Mouse (Mus musculus) neural tube, embryonic 12.5 days (tissue): Measurements from ENCODE around the gene Ccdc36. TPM values are rescaled to one million over a fixed set of nuclear protein-coding genes. Genes with fewer than 3 reads are reported as not detected.

Experiments used
- ATAC-seq: fragments of 200-750 bp; cut with Nextera tagmentation; 2 replicates; pipeline ENCODE4 v1.8.0; 2017; ENCODE audit warnings: low read depth, mild to moderate bottlenecking, moderate TSS enrichment, moderate library complexity; ENCODE audit not compliant: low FRiP score
- H3K27ac ChIP-seq: fragments of 300-500 bp; sonication (generic); 2 replicates; pipeline ENCODE4 v1.5.1; 2016
- H3K27me3 ChIP-seq: fragments of 300-500 bp; sonication (generic); replicated peaks from 2 replicates; pipeline ENCODE4 v1.6.1; 2016; ENCODE audit warnings: mild to moderate bottlenecking
- H3K36me3 ChIP-seq: fragments of 300-500 bp; sonication (generic); 2 replicates; pipeline ENCODE4 v1.6.1; 2016; ENCODE audit warnings: mild to moderate bottlenecking
- H3K4me1 ChIP-seq: fragments of 300-500 bp; sonication (generic); 2 replicates; pipeline ENCODE4 v1.6.1; 2016
- H3K4me2 ChIP-seq: fragments of 300-500 bp; sonication (generic); replicated peaks from 2 replicates; pipeline ENCODE4 v1.6.1; 2016; ENCODE audit warnings: mild to moderate bottlenecking
- H3K4me3 ChIP-seq: fragments of 300-500 bp; sonication (generic); 2 replicates; pipeline ENCODE4 v1.5.1; 2016
- H3K9ac ChIP-seq: fragments of 300-500 bp; sonication (generic); 2 replicates; pipeline ENCODE4 v1.6.1; 2016; ENCODE audit warnings: mild to moderate bottlenecking
- H3K9me3 ChIP-seq: fragments of 300-500 bp; sonication (generic); 2 replicates; pipeline ENCODE4 v1.6.1; 2016; ENCODE audit warnings: mild to moderate bottlenecking
- WGBS: fragments of 180-500 bp; shearing (Covaris S2); methylation state at CpG from one replicate; pipeline ENCODE4 v1.1.7; 2016; 5-methylcytosine and 5-hydroxymethylcytosine counted together
- polyA plus RNA-seq: library from polyadenylated mRNA; unstranded; fragments of >200 nt; fragmentation: Nextera tagmentation; extraction: Ambion mirVana; gene quantifications from 2 replicates; pipeline ENCODE4 v1.2.1, GENCODE M21; 2016

The Ccdc36 gene
- 0.80 and 0.84 TPM in 2 replicates for polyA plus RNA-seq

GRCm38 (mm10) chr9:108428384-108428783, at the start of gene Ccdc36:
TSS of gene Ccdc36 (minus strand) at chr9:108428484.
- Histone ChIP-seq H3K36me3 (no peaks in the 10 kb centered on the region), H3K27me3 (no peaks in the 10 kb centered on the region), H3K4me1 (no peaks in the 10 kb centered on the region), H3K9me3 (no peaks in the 10 kb centered on the region), H3K4me2 (no peak within 1 kb of the TSS), H3K4me3 (no peak within 1 kb of the TSS), H3K9ac (no peak within 1 kb of the TSS), H3K27ac (no peak within 1 kb of the TSS)
- ATAC-seq: no peak

DNA sequence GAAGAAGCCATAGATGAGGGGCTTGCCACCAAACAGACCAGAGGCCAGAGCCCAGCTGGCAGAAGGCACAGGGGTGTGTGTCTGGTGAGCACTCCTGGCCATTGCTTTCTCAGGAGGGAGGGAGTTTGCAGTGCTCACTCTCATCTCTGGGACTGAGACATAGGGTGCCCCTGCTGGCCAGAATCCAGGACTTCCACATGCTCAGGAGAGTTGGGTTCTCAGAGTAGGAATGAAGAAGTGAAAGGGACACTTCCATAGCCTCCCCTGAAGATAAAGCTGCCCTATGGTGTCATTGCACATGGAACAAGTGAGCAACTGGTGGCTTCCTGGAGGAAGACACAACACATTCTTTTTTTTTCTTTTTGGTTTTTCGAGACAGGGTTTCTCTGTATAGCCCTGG, 46.2 kb upstream of the Ccdc36 start:
- no peaks in the 10 kb centered on the region for H3K9me3 ChIP-seq
- H3K27me3 ChIP-seq: no peaks in the 10 kb centered on the region
- 73% methylated on average over 1 of the region's 1 CpGs for WGBS
- peaks cover 10% of the 10 kb centered on the region for H3K4me1 ChIP-seq
- H3K36me3 ChIP-seq: no peaks in the 10 kb centered on the region
- no peak for ATAC-seq
- no peak overlapping the region for H3K4me2 ChIP-seq
- no peak overlapping the region for H3K4me3 ChIP-seq
- no peak overlapping the region for H3K27ac ChIP-seq
- no peak overlapping the region for H3K9ac ChIP-seq

- Histone ChIP-seq H3K27ac (no peak overlapping the region), H3K27me3 (no peaks in the 10 kb centered on the region), H3K4me2 (no peak overlapping the region), H3K4me1 (no peaks in the 10 kb centered on the region), H3K36me3 (peaks cover 22% of the 10 kb centered on the region), H3K9me3 (no peaks in the 10 kb centered on the region), H3K4me3 (no peak overlapping the region), H3K9ac (no peak overlapping the region)
- ATAC-seq: no peak
- 67% methylated on average over 4 of the region's 4 CpGs for WGBS
Measured at GRCm38 (mm10) chr9:108469845-108470244, 41.6 kb upstream of the Ccdc36 start.

GRCm38 (mm10) chr9:108469430-108469829, 41.1 kb upstream of the Ccdc36 start:
- Histone ChIP-seq H3K9ac (no peak overlapping the region), H3K9me3 (no peaks in the 10 kb centered on the region), H3K4me2 (no peak overlapping the region), H3K4me3 (no peak overlapping the region), H3K27me3 (no peaks in the 10 kb centered on the region), H3K36me3 (peaks cover 26% of the 10 kb centered on the region), H3K4me1 (no peaks in the 10 kb centered on the region), H3K27ac (no peak overlapping the region)
- 80% methylated on average over 5 of the region's 5 CpGs for WGBS
- no peak for ATAC-seq

DNA sequence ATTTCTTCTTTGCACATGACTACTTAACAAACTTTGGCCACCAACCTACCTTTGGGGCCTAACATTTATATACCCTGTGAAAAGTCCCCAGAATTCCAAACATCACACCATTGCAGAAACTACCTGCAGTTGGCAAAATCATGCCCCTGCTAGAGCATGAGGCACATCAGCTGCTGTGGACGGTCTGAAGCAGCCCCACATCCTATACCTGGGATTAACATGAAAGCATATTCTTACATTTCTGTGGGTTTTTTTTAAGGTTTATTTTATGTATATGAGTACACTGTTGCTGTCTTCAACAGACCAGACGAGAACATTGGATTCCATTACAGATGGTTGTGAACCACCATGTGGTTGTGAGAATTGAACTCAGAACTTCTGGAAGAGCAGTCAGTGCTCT, 37.9 kb upstream of the Ccdc36 start:
- Histone ChIP-seq H3K9ac (no peak overlapping the region), H3K4me3 (no peak overlapping the region), H3K4me2 (no peak overlapping the region), H3K36me3 (peaks cover 44% of the 10 kb centered on the region), H3K27me3 (no peaks in the 10 kb centered on the region), H3K4me1 (peaks cover 7% of the 10 kb centered on the region), H3K9me3 (no peaks in the 10 kb centered on the region), H3K27ac (no peak overlapping the region)
- 95% methylated on average over 2 of the region's 2 CpGs for WGBS
- no peak for ATAC-seq

GRCm38 (mm10) chr9:108463713-108464112, 35.4 kb upstream of the Ccdc36 start:
- Histone ChIP-seq H3K27ac (no peak overlapping the region), H3K9me3 (no peaks in the 10 kb centered on the region), H3K27me3 (no peaks in the 10 kb centered on the region), H3K4me2 (no peak overlapping the region), H3K36me3 (peaks cover 44% of the 10 kb centered on the region), H3K4me3 (no peak overlapping the region), H3K4me1 (peaks cover 13% of the 10 kb centered on the region), H3K9ac (no peak overlapping the region)
- 96% methylated on average over 9 of the region's 9 CpGs for WGBS
- no peak for ATAC-seq

DNA sequence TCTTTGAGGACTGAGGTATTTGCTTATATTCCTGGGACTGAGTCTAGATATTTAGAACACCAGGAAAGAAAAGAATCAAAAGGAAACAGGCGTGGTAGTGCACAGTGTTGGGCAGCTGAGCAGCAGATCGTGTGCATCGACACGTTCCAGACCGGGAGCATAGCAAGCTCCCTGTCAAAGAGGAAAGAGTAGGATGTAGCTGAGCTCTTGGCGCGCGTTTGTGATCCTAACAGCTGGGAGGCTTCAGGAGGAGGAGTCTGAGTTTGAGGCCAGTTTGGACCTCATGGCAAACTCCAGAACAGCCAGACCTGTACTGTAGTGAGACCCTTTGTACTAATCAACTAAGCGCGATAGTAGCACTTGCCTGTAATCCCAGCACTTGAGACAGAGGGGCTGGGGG, 33.9 kb upstream of the Ccdc36 start:
- peaks cover 13% of the 10 kb centered on the region for H3K4me1 ChIP-seq
- no peak overlapping the region for H3K9ac ChIP-seq
- H3K9me3 ChIP-seq: no peaks in the 10 kb centered on the region
- WGBS: 95% methylated on average over 10 of the region's 10 CpGs
- H3K4me2 ChIP-seq: no peak overlapping the region; the same call in 1 of the 2 replicates
- peaks cover 41% of the 10 kb centered on the region for H3K36me3 ChIP-seq
- H3K27ac ChIP-seq: no peak overlapping the region
- H3K27me3 ChIP-seq: no peaks in the 10 kb centered on the region
- no peak overlapping the region for H3K4me3 ChIP-seq
- no peak for ATAC-seq

GRCm38 (mm10) chr9:108461675-108462074, 33.4 kb upstream of the Ccdc36 start:
- H3K9me3 ChIP-seq: no peaks in the 10 kb centered on the region
- H3K9ac ChIP-seq: peak overlapping the region; percentile 78; the same call in 1 of the 2 replicates
- ATAC-seq: no peak
- H3K4me2 ChIP-seq: peak overlapping the region; percentile 82
- peaks cover 13% of the 10 kb centered on the region for H3K4me1 ChIP-seq
- H3K27me3 ChIP-seq: no peaks in the 10 kb centered on the region
- H3K4me3 ChIP-seq: peak overlapping the region; percentile 85
- H3K36me3 ChIP-seq: peaks cover 37% of the 10 kb centered on the region
- WGBS: 94% methylated on average over 5 of the region's 5 CpGs
- H3K27ac ChIP-seq: no peak overlapping the region

DNA sequence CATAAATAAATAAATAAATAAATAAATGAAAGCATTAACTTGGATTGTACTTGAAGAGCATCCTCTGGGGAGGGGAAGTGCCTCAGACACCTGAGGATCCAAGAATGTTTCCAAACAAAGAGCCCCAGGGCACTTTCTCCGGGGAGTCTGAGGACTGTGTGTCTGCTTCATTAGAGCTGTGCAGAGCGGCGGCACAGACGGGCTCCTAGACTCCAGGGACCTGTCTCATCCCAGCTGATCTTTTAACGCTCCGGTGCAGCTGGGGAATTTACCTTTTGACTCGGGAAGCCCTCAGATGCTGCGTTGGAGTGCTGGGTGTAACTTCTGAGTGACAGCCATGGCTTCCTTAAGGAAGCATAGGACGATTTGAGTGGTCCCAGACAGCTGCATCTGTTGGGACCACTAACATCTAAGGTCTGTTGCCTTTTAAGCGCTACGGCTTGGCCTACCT, 32.9 kb upstream of the Ccdc36 start, which contains the start of gene Klhdc8b:
Klhdc8b (minus strand) TSS at position 401 of the 451 bp plus-strand sequence.
- 28% methylated on average over 11 of the region's 11 CpGs for WGBS
- H3K27me3 ChIP-seq: no peaks in the 10 kb centered on the region
- H3K4me3 ChIP-seq: peak within 1 kb of the TSS; percentile 85
- peaks cover 13% of the 10 kb centered on the region for H3K4me1 ChIP-seq
- H3K9me3 ChIP-seq: no peaks in the 10 kb centered on the region
- peaks cover 35% of the 10 kb centered on the region for H3K36me3 ChIP-seq
- H3K27ac ChIP-seq: peak within 1 kb of the TSS; percentile 54; the same call in 1 of the 2 replicates
- ATAC-seq: peak; percentile 42
- H3K4me2 ChIP-seq: peak within 1 kb of the TSS; percentile 82
- peak within 1 kb of the TSS; percentile 78 for H3K9ac ChIP-seq

- no peaks in the 10 kb centered on the region for H3K27me3 ChIP-seq
- peak within 1 kb of the TSS; percentile 82 for H3K4me2 ChIP-seq
- H3K4me1 ChIP-seq: peaks cover 13% of the 10 kb centered on the region
- under 1% methylated on average over 50 of the region's 52 CpGs for WGBS
- H3K4me3 ChIP-seq: peak within 1 kb of the TSS; percentile 85
- H3K9me3 ChIP-seq: no peaks in the 10 kb centered on the region
- peak within 1 kb of the TSS; percentile 78 for H3K9ac ChIP-seq
- ATAC-seq: peak; percentile 81
- H3K36me3 ChIP-seq: peaks cover 29% of the 10 kb centered on the region
- peak within 1 kb of the TSS; percentile 54; the same call in 1 of the 2 replicates for H3K27ac ChIP-seq
Measured at GRCm38 (mm10) chr9:108460319-108461178, 32.3 kb upstream of the Ccdc36 start, which contains the start of gene Ccdc71. TSS of gene Ccdc71 (plus strand) at chr9:108460527.

- no peak overlapping the region for H3K27ac ChIP-seq
- H3K9me3 ChIP-seq: no peaks in the 10 kb centered on the region
- H3K27me3 ChIP-seq: no peaks in the 10 kb centered on the region
- peaks cover 23% of the 10 kb centered on the region for H3K36me3 ChIP-seq
- H3K4me2 ChIP-seq: peak overlapping the region; percentile 82
- no peak overlapping the region; the same call in 1 of the 2 replicates for H3K9ac ChIP-seq
- peak; percentile 27; the same call in 1 of the 2 replicates for ATAC-seq
- H3K4me3 ChIP-seq: peak overlapping the region; percentile 85
- WGBS: 98% methylated on average over 1 of the region's 1 CpGs
- peaks cover 13% of the 10 kb centered on the region for H3K4me1 ChIP-seq
Measured at GRCm38 (mm10) chr9:108459939-108460318, 31.6 kb upstream of the Ccdc36 start.

GRCm38 (mm10) chr9:108456953-108457352, 28.7 kb upstream of the Ccdc36 start:
- Histone ChIP-seq H3K27me3 (no peaks in the 10 kb centered on the region), H3K4me2 (no peak overlapping the region), H3K4me3 (no peak overlapping the region), H3K27ac (no peak overlapping the region), H3K36me3 (no peaks in the 10 kb centered on the region), H3K9ac (no peak overlapping the region), H3K9me3 (no peaks in the 10 kb centered on the region), H3K4me1 (peaks cover 15% of the 10 kb centered on the region)
- no peak for ATAC-seq
- 88% methylated on average over 10 of the region's 10 CpGs for WGBS
